Mouse (Mus musculus) heart, embryonic 11.5 days (tissue): ENCODE measurements around the gene 1700069L16Rik. TPM values are rescaled to one million over a fixed set of nuclear protein-coding genes. Genes with fewer than 3 reads are reported as not detected.

ENCODE experiments used
- ATAC-seq: fragments of 200-750 bp; cut with Nextera tagmentation; replicated peaks from 2 replicates; pipeline ENCODE4 v1.8.0; 2017; ENCODE audit warnings: moderate library complexity; ENCODE audit not compliant: insufficient number of reproducible peaks, low FRiP score, low TSS enrichment
- H3K27ac ChIP-seq: fragments of 300-500 bp; sonication (generic); 2 replicates; pipeline ENCODE4 v1.5.1; 2014; ENCODE audit warnings: mild to moderate bottlenecking, low read depth, low read length
- H3K27me3 ChIP-seq: fragments of 300-500 bp; sonication (generic); 2 replicates; pipeline ENCODE4 v1.6.1; 2014; ENCODE audit warnings: mild to moderate bottlenecking, low read length, mixed read lengths; ENCODE audit not compliant: control insufficient read depth, insufficient read depth
- H3K36me3 ChIP-seq: fragments of 300-500 bp; sonication (generic); 2 replicates; pipeline ENCODE4 v1.6.1; 2014; ENCODE audit warnings: mild to moderate bottlenecking, low read length, moderate library complexity, mixed read lengths; ENCODE audit not compliant: control insufficient read depth, insufficient read depth
- H3K4me1 ChIP-seq: fragments of 300-500 bp; sonication (generic); 2 replicates; pipeline ENCODE4 v1.6.1; 2014; ENCODE audit warnings: low read length; ENCODE audit not compliant: control insufficient read depth, insufficient read depth
- H3K4me2 ChIP-seq: fragments of 300-500 bp; sonication (generic); 2 replicates; pipeline ENCODE4 v1.6.1; 2014; ENCODE audit warnings: mild to moderate bottlenecking, moderate library complexity
- H3K4me3 ChIP-seq: fragments of 300-500 bp; sonication (generic); 2 replicates; pipeline ENCODE4 v1.5.1; 2014; ENCODE audit warnings: low read depth, low read length
- H3K9ac ChIP-seq: fragments of 300-500 bp; sonication (generic); 2 replicates; pipeline ENCODE4 v1.6.1; 2014; ENCODE audit warnings: mild to moderate bottlenecking, low read depth, low read length, moderate library complexity
- H3K9me3 ChIP-seq: fragments of 300-500 bp; sonication (generic); replicated peaks from 2 replicates; pipeline ENCODE4 v1.6.1; 2016; ENCODE audit warnings: low read length; ENCODE audit not compliant: control insufficient read depth
- WGBS: fragments of 180-500 bp; shearing (Covaris S2); extraction: QIAGEN DNeasy Blood & Tissue Kit; methylation state at CpG from one replicate; pipeline ENCODE4 v1.1.7; 2014; ENCODE audit not compliant: insufficient replicate concordance; 5-methylcytosine and 5-hydroxymethylcytosine counted together
- polyA plus RNA-seq: library from polyadenylated mRNA; unstranded; fragments of >200 nt; fragmentation: Nextera tagmentation; extraction: Ambion mirVana; gene quantifications from 2 replicates; pipeline ENCODE4 v1.2.1, GENCODE M21; 2014

1700069L16Rik gene
- polyA plus RNA-seq, 1 experiment from 2014 or later: not detected

- WGBS: 75% methylated on average over 6 of the region's 6 CpGs
Measured at GRCm38 (mm10) chr5:113670597-113670996, 54.0 kb downstream of the 1700069L16Rik start.

DNA sequence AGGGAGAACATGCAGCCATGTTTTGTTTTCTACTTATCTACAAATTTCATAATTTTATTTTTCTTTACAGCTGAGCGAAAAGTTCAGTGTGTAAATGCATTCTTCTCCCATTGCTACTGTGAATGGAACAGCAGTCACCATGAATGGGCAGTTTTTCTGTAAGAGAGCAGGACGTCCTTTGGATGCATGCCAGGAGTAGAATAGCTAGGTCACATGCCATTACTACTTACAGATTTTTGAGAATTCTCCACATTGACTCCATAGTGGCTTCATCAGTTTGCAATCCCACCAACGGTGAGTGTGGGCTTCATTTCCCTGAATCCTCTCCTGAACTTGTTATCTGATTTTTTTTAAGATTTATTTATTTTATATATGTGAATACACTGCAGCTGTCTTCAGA, 54.5 kb downstream of the 1700069L16Rik start:
- no peak for ATAC-seq
- Histone ChIP-seq H3K36me3 (no peaks in the 10 kb centered on the region), H3K4me2 (no peak overlapping the region), H3K9ac (no peak overlapping the region), H3K27me3 (no peaks in the 10 kb centered on the region), H3K9me3 (no peaks in the 10 kb centered on the region), H3K4me3 (no peak overlapping the region), H3K27ac (no peak overlapping the region), H3K4me1 (no peaks in the 10 kb centered on the region)
- WGBS: 67% methylated on average over 3 of the region's 3 CpGs

More at GRCm38 (mm10) chr5:113670597-113670996, 54.0 kb downstream of the 1700069L16Rik start:
- H3K36me3 ChIP-seq: no peaks in the 10 kb centered on the region
- no peak overlapping the region for H3K4me3 ChIP-seq
- no peaks in the 10 kb centered on the region for H3K9me3 ChIP-seq
- no peaks in the 10 kb centered on the region for H3K27me3 ChIP-seq
- no peak overlapping the region for H3K4me2 ChIP-seq
- ATAC-seq: no peak
- H3K9ac ChIP-seq: no peak overlapping the region
- H3K4me1 ChIP-seq: no peaks in the 10 kb centered on the region
- no peak overlapping the region for H3K27ac ChIP-seq

GRCm38 (mm10) chr5:113664629-113665195, 59.9 kb downstream of the 1700069L16Rik start:
- 67% methylated on average over 12 of the region's 12 CpGs for WGBS
- H3K9me3 ChIP-seq: no peaks in the 10 kb centered on the region

GRCm38 (mm10) chr5:113664127-113664526, 60.4 kb downstream of the 1700069L16Rik start:
- Histone ChIP-seq H3K9me3 (no peaks in the 10 kb centered on the region), H3K9ac (no peak overlapping the region), H3K36me3 (no peaks in the 10 kb centered on the region), H3K4me2 (no peak overlapping the region), H3K27me3 (no peaks in the 10 kb centered on the region), H3K27ac (no peak overlapping the region), H3K4me1 (no peaks in the 10 kb centered on the region), H3K4me3 (no peak overlapping the region)
- WGBS: 90% methylated on average over 6 of the region's 6 CpGs
- ATAC-seq: no peak

More at GRCm38 (mm10) chr5:113664629-113665195, 59.9 kb downstream of the 1700069L16Rik start:
- no peaks in the 10 kb centered on the region for H3K27me3 ChIP-seq
- no peaks in the 10 kb centered on the region for H3K36me3 ChIP-seq
- H3K4me1 ChIP-seq: no peaks in the 10 kb centered on the region
- ATAC-seq: no peak
- no peak overlapping the region for H3K9ac ChIP-seq
- no peak overlapping the region for H3K4me2 ChIP-seq
- H3K4me3 ChIP-seq: no peak overlapping the region
- H3K27ac ChIP-seq: no peak overlapping the region

GRCm38 (mm10) chr5:113660872-113661271, 63.7 kb downstream of the 1700069L16Rik start:
- Histone ChIP-seq H3K4me3 (no peak overlapping the region), H3K9me3 (no peaks in the 10 kb centered on the region), H3K27ac (no peak overlapping the region), H3K4me2 (no peak overlapping the region), H3K4me1 (no peaks in the 10 kb centered on the region), H3K27me3 (no peaks in the 10 kb centered on the region), H3K9ac (no peak overlapping the region), H3K36me3 (no peaks in the 10 kb centered on the region)
- ATAC-seq: no peak
- WGBS: 67% methylated on average over 10 of the region's 10 CpGs

DNA sequence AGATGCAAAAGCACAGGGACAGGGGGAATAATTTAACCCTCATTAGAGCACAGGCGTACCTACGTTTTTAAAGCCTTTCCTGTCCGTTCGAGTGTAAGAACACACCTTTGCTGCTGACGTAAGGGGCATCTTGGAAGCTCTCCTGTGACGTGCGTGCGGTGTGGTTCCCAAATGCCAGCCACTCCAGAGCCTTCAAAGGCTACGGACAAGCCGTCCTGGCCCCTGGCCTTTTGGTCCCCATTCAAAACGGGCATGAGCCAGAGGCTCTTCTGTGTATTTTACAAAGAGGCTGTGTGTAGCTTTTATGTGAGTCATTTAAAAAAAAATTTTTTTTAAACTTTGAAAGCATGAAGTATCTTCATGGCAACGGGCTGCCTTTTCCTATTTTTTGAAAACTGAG, 69.8 kb downstream of the 1700069L16Rik start:
- WGBS: 83% methylated on average over 12 of the region's 12 CpGs
- Histone ChIP-seq H3K4me2 (no peak overlapping the region), H3K9me3 (no peaks in the 10 kb centered on the region), H3K36me3 (no peaks in the 10 kb centered on the region), H3K9ac (no peak overlapping the region), H3K27ac (no peak overlapping the region), H3K4me3 (no peak overlapping the region), H3K4me1 (peaks cover 9% of the 10 kb centered on the region; the same call in 1 of the 2 replicates), H3K27me3 (peaks cover 13% of the 10 kb centered on the region)
- ATAC-seq: no peak

DNA sequence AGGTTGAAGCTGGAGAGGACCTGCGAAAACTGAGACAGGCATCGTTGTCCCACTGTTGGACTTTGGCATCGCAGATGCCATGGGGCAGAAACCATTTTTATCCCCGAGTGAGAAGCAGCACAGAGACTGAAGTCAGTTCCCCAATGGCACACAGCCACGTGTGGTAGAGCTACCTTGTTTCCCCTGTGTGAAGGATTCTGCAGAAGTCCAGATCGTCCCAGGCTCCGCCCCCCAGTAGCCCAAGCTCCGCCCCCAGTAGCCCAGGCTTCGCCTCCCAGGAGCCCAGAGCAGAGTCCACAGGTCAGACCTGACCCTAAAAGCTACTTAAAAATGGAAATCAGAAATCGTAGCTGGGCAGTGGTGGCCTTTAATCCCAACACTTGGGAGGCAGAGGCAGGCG, 70.4 kb downstream of the 1700069L16Rik start:
- no peak for ATAC-seq
- H3K9ac ChIP-seq: no peak overlapping the region
- no peak overlapping the region for H3K4me3 ChIP-seq
- peaks cover 13% of the 10 kb centered on the region for H3K27me3 ChIP-seq
- no peaks in the 10 kb centered on the region for H3K9me3 ChIP-seq
- H3K4me2 ChIP-seq: no peak overlapping the region
- peaks cover 9% of the 10 kb centered on the region; the same call in 1 of the 2 replicates for H3K4me1 ChIP-seq
- WGBS: 74% methylated on average over 11 of the region's 11 CpGs
- no peak overlapping the region for H3K27ac ChIP-seq
- H3K36me3 ChIP-seq: no peaks in the 10 kb centered on the region

- Histone ChIP-seq H3K27me3 (peaks cover 22% of the 10 kb centered on the region), H3K4me2 (no peak overlapping the region), H3K9ac (no peak overlapping the region), H3K4me1 (peaks cover 17% of the 10 kb centered on the region), H3K36me3 (no peaks in the 10 kb centered on the region), H3K4me3 (no peak overlapping the region), H3K27ac (no peak overlapping the region), H3K9me3 (no peaks in the 10 kb centered on the region)
- ATAC-seq: no peak
- WGBS: 23% methylated on average over 5 of the region's 5 CpGs
Measured at GRCm38 (mm10) chr5:113652215-113652614, 72.4 kb downstream of the 1700069L16Rik start.
